Mouse (Mus musculus): ENCODE measurements around the gene Prpf8. TPM values are rescaled to one million over a fixed set of nuclear protein-coding genes. Genes with fewer than 3 reads are reported as not detected.

The Prpf8 gene
- total RNA-seq, 2 experiments from 2014 or later: 125 to 129 TPM

DNA sequence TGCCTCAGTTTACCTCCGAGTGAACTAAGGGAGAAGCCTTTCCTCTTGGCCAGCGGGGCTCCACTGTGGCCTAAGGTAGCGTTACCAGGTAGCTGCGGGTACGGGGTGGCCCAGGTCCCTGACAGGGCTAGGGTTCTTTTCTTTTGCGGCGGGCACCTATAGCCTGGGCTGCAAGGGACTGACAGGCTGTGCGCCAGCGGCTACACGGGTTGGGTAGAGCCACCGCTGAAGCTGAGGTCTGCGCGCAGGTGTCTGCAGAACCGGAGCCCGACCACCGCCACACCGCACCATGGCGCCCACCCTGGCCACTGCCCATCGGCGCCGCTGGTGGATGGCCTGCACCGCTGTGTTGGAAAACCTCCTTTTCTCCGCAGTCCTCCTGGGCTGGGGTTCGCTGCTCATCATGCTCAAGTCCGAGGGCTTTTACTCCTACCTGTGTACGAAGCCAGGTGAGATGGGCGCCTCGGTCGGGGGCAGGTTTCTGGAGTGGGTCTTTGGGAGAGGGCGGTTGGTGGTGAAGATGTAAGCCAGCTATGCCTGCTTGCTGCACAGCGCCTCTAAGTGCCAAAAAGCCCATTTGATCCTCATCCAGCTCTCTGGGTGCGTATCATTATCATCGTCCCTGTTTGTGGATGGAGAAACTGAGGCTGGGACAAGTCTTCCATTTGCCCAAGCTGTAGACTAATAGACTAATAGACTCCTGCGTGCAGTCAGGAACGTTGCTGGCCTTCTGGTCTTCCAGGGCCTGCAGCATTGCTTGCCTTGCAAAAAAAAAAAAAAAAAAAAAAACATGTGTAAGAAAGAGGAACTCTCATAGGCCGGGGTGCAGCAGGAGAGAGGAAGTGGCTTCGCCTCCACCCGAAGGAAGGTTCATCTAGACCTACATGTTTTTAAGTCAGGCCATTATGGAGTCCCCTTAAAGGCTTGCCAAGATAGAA, 46.0 kb downstream of the Prpf8 start:
- peak in 1 of 2 experiments; percentile 42 for DNase-seq (ENCODE audit: extremely low spot score in 1 of 2, low spot score in 1 of 2)

DNA sequence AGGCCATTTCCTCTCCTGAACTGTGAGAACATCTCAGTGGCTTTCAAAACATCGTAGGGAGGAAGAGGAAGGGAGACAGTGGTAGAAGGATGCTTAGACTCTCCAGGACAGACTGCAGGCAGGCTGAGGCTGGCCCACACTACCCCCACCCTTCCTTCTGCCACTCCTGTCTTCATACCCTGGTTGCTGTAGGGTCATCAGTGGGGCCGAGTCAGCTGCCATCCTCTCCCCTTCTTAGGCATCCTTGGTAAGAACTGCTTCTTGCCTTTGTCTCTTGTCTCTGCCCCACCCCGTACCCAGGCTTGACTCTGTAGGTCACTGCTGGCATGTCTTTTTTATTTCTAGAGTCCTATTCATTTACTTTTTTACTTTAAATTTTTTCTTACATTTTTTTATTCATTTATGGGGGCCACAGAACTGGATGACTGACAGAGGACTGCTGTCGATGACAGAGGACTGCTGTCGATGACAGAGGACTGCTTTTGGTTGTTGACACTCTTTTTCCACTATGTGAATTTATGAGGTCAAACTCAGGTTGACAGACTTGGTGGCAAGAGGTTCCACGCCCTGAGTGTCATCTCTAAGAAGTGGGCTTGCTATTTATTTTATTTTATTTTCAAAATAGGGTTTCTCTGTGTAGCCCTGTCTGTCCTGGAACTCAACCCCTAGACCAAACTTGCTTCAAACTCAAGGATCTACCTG, 46.8 kb downstream of the Prpf8 start:
- DNase-seq (ENCODE audit: extremely low spot score in 1 of 2, low spot score in 1 of 2): no peak

DNA sequence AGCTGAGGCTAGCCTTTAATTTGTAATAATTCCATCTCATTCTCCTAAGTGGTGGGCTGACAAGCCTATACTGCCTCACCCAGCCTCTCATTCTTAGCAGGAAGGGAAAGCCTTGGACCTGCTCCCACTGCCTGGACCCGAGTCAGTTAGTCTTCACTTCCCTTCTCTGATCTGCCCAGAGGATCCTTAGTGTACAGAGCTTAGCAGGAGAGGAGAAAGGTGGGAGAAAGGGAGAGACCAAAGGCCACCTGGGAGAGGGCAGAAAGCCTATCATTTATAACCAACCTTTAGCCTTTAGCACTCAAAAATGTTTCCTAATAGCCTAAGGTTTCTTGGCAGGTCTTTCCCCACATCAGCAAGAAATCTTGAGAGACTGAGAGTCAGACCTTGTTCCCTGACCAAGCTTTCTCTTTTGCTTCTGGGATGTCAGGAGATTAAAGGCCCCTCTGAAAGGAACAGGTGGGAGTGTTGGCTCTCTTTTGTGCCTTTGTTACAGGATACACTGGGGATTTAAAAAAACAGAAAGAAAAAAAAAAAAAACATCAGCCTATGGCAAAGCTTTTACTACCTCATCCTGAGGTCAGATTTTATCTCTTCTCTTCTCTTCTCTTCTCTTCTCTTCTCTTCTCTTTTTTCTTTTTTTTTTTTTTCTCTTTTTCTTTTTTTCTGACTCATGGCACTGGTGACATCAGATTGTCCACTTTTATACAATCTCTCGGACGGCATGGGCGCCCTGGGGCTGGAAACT, 47.8 kb downstream of the Prpf8 start:
- DNase-seq (ENCODE audit: extremely low spot score in 1 of 2, low spot score in 1 of 2): no peak

DNA sequence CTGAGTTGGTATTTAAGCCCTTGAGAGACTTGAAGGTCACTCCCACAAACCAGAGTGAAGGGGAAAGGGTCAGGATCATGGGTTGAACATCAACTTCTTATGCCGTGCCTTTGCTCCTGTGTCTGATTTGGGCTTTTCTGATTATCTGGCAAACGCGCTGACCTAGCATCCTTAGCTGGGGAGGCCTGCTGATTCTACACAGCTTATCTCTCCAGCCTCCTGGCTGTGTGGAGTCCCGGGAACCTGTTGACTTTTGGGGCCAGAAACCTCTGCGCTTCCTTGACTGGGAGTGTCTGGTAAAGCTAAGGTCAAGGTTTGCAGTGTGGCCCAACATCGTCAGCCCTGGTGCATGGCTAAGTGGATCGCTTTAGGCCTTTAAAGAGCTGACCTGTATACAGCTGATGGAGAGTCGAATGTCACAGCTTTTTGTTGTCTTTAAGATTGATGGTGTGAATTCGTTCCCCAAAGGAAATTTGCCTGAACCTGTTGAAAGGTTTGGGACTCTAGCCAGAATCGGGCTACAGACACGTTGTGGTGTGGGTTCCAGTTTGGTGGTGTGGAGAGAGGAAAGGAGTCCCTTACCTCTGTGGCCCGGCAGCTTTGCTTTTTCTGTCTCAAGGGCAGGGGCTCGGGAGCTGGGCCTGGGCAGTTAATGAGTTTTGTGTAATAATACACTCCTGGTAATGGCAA, 48.6 kb downstream of the Prpf8 start:
- DNase-seq (ENCODE audit: extremely low spot score in 1 of 2, low spot score in 1 of 2): no peak

DNA sequence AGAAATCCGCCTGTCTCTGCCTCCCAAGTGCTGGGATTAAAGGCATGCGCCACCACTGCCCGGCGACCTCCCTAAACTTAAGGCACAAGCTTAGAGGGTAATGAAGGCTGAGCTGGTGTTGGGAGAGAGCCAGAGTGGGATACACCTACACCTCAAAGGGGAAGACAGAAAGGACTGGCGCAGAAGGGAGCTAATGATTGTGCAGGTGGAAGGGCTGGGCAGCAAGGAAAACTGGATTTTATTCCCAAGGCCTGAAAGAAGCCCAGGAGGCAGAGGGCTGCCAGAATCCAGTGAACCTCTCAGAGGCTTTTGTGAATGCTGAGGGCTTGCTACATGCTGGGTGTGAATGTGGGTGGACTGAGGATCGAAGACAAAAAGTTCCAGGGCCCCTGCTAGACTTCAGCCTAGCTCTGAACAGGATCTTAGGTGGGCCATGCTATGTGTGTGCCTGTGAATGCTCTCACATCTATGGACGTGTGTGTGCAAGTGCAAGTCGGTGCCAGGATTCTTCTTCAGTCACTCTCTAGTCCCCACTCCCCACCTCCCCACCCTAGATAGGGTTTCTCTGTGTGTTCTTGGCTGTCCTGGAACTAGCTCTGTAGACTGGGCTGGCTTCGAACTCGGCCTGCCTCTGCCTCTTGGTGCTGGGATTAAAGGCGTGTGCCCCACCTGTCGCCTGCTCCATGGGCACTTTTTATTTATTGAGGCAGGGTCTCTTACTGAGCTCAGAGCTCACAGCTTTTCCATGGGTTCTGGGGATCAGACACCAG, 49.8 kb downstream of the Prpf8 start:
- no peak for DNase-seq (ENCODE audit: extremely low spot score in 1 of 2, low spot score in 1 of 2)

DNA sequence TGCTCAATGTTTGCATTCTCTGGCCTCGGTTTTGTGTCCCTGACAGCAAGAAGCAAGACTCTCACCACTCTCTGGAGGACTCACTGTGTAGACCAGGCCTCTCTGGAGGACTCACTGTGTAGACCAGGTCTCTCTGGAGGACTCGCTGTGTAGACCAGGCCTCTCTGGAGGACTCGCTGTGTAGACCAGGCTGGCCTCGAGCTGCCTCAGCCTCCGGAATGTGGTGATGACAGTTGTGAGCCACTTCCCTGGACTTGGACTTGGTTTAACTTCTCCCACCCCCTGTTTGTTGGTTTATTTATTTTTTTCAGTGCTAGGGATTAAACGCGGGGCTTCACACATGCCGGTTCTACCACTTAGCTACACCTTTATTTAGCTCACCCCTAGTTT, 50.4 kb downstream of the Prpf8 start:
- DNase-seq (ENCODE audit: extremely low spot score in 1 of 2, low spot score in 1 of 2): no peak

DNA sequence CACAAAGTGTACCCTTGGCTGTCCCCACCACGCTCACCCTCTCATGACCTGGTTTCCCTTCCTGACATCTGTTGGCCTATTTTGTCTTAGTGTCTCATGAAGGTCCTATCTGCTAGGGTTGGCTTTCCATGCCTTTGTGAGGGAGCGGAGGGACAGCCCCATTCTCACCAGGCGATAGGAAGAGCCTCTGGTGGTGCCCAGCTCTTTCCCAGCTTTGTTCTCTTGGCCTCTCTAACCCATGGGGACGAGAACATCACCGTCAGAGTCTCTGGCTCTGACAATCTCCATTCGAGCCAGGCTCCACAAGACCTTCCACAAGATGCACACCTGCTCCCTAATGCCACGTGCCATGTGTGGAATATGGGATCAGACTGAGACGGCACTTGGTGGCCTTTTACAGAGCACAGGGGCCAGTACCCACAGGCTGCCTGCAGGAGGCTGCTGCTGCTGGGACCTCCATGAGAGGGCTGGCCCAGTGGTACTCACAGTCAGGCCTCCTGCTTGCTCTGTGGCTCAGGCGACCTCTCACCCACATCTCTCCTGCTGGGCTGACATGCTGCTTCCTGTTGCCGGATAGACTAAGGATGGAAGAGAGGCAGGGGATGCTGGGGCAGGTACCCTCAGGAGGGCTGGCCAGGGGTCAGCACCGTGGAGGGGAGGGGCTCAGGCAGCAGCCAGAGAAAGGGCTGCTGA, 51.0 kb downstream of the Prpf8 start:
- DNase-seq (ENCODE audit: extremely low spot score in 1 of 2, low spot score in 1 of 2): no peak

DNA sequence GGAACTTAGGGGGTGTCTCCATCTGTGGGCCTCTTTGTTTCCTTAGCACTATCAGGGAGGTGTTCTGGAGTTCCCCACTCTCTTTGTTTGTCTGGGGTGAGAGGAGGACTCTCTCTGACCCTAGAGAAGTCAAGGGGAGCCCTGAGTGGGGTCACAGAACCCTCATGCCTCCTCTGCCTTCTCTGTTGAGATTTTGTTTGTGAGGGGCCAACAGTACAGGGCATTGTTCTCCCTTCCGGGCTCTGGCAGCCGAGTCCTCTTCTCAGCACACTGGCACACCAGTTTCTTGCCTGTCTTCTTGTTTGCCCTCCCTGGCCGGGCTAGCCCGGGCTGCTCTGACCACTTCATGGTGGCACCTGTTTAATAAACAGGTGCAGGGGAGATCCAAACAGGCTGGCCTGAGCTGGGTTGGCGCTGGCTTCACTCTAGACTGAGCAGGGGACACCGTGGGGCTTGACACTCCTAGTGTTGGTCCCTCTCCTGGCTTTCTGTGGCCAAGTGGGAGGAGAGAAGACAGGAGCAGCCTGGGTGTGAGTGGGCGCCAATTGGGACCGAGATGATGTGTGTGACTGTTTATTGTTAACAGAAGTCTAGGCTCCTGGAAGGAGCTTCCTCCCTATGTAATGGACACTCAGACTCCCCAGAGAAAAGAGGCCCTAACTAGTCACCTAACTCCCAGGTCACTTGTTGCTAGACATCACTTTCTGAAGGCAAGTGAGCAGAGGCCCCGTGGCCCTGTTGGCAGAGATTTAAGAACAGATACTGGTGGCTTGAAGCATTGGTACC, 51.8 kb downstream of the Prpf8 start:
- no peak for DNase-seq (ENCODE audit: extremely low spot score in 1 of 2, low spot score in 1 of 2)

DNA sequence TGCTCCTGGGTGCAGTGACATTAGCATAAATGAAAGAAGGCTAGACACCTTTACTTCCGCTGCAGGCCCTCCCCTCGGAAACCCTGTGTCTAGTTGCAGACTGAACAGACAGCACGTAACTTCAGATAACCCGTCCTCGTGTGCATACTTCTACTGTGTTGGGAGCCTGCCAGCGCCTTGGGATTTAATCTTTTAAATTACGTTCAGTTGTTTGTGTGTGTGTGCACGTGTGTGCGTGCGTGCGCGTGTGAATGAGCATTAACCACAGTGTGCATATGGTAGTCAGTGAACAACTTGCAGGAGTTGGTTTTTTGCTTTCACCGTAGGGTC, 52.3 kb downstream of the Prpf8 start:
- no peak for DNase-seq (ENCODE audit: extremely low spot score in 1 of 2, low spot score in 1 of 2)

DNA sequence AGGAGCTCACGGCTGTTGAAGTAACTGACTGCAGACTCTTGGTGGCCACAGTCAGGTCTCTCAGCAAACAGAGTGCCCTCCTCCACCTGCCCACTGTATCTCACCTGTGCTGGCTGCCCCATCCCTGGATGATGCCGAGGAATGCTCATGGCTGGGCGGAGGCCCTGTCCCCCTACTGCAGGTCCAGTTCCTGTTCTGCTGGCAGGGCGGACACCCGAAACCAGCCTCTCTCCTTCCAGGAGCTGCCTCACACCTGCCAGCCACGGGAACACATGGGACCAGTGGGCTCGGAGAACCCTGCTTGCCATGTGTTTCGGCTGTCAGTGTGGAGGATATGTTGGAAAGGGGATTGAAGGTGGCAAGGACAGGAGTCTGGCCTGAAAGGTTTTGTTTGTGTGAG, 53.6 kb downstream of the Prpf8 start:
- no peak for DNase-seq (ENCODE audit: extremely low spot score in 1 of 2, low spot score in 1 of 2)

DNA sequence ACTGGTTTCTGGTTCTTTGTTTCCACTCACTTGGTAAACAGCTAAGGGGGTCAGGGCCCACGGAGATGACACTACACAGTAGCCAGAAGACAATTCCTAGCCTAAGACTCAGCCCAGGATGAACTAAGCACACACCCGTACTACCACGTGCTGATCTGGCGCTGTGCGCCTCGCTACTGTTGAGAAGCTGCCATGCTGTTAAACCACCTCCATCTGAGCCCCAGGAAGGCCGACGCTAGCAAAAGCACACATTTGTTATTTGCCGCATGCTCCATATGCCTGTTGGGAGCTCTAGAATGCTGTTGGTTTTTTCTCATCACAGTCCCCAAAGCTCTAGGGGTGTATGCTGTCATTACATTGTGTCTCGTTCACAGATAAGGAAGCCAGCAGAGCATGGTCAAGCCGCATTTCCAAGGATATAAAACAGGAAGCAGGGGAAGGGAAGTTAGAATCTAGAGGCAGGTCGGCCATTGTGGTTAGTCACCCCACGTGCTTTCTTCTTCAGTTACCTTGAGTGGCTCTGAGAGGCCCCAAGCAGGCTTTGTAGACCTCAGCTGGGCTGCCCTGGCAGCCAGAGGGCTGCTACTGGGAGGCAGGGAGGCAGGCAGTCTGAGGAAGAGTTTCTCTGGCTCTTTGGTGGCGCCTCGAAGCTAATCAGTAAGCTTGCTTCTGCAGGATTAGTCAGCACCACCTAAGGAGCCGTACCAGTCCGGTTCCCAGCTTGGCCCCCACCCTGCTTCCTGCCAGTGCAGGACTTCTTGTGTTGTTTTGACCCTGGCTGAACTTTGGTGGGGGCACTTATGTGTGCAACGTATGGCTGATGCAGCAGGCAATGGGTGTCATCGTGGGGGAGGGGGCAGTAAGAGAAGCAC, 54.3 kb downstream of the Prpf8 start:
- DNase-seq (ENCODE audit: extremely low spot score in 1 of 2, low spot score in 1 of 2): no peak

DNA sequence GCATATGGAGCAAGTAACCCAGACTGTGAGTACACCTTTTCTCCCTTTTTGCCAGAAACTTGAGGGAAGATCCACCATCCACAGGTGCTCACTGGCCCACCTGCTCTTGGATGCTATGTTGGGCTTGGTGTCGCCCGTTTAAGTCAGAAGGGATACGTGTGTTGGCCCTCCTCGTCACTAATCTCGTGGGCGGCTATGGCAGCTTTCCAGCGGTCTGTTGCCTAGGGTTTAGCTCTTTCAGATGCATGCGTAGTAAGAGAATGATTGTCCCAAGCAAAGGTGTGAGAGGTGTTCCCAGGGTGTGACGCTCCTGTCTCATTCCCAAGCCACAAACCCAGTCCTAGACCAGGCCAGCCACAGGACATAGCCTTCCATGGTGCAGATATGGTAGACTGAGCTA, 58.1 kb downstream of the Prpf8 start:
- DNase-seq (ENCODE audit: extremely low spot score in 1 of 2, low spot score in 1 of 2): no peak

DNA sequence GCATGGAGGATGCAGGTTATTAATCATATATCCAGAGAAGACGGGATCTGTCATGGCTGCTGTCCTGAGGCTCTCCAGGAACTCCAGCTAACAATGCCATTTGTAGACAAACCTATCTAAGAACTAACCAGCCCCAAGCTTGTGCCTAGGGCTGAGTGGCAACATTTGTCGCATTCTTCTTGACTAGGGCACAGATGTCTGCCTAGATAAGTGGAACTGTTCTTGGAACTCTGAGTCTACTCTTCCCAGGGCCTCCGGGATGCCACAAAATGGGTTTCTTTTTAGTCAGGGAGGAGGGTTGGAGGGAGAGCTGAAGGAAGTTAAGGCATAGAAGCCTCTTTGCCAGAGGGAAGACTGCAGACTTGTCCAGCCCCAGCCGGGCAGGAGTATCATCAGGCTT, 59.4 kb downstream of the Prpf8 start:
- no peak for DNase-seq (ENCODE audit: extremely low spot score in 1 of 2, low spot score in 1 of 2)

DNA sequence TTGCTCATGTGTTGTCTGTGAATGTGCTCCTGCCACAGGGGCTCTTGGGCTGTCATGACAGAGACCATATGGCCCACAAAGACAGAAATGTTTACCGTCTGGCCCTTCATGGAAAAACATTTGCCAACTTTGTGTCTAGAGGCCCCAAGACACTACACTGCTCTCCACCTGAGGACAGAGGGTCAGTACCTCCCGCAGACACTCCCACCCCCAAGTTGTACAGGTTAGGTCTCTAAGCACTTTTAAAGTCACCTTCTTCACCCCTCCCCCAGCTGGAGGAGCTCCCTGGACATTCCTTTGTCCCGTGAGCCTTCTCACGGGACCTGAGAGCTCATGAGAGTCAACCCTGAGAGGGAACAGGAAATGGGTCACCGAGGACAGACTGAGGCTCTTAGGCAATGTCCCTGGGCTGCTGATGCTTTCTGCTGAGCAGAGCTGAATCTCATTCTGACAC, 63.1 kb downstream of the Prpf8 start:
- DNase-seq (ENCODE audit: extremely low spot score in 1 of 2, low spot score in 1 of 2): no peak

DNA sequence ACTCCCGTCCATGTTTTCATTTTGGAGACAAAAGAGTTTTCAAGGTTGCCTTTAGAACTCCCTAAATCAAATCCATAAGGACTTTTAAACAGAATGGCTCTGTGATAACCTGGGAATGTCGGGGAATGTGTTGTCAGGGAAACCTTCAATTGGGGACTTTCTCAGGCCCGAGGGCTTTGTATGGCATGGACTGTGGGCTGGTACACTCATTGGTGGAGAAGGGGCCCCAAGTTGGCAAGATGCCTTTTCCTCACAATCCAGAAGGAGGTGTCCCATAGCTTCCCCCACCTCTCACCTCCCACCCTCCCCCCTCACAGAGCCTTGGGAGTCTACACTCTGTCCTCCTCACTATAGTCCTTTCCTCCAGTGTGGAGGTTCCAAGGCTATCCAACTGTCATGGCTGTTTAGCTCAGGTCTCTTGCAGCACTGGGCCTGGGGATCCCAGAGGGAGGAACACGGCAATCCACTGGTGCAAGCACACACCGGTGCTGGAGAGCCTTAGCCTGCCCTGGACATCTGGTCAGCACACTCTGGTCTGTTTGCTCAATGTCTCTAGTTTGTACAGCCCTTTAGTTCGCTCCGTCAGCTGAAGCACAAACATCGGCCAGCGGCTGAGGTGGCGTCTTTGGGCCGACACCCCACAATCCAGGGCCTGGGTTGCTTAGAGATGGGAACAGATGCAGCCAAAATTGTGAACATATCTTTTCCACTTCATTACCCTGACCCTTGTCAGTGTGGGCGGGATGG, 63.8 kb downstream of the Prpf8 start:
- DNase-seq (ENCODE audit: extremely low spot score in 1 of 2, low spot score in 1 of 2): no peak

DNA sequence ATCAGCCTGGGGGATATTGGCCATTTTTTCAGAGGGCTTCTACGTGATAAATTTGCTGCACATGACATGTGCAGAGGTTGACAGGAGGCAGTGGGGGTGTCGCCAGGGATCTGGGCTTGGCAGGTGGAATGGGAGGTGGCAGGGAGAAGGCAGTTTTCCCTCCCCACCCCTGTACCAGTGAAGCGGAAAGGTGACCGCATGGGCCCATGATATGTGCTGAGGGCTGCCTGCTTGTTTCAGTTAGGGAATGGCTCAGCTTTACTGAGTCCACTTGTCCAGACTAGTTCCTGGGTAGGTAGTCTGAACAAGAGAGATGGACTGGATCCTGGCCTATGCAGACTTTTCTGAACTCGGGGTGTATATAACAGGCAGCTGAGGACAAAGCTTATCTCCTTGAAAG, 64.7 kb downstream of the Prpf8 start:
- no peak for DNase-seq (ENCODE audit: extremely low spot score in 1 of 2, low spot score in 1 of 2)

DNA sequence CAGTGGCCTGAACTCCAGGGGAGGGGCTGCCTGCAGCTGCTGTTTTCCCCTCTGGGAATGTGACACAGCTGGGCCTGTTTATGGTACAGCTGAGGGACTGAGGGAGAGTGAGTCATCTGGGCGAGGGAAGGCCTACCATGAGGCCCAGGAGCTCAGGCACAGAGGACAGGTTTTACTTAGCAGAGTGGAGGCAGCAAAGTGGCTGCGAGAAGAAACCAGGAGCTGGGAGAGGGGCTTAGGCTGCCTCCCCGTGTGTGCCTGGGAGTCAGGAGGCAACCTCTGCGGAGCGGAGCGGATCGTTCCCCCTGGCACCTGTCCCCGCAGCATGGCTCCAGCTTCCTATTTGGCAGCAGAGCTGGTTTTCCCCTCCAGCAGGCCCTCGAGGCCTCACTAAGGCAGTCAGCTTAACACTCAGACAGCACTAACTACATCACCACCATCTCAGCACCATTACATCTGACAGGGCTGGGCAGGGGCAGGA, 65.4 kb downstream of the Prpf8 start:
- DNase-seq (ENCODE audit: extremely low spot score in 1 of 2, low spot score in 1 of 2): no peak

Measured in layer of hippocampus, postnatal 25 days (tissue).